Mouse (Mus musculus): ENCODE data around the gene Itln1. TPM values are rescaled to one million over a fixed set of nuclear protein-coding genes. Genes with fewer than 3 reads are reported as not detected.
A peak's percentile ranks its signal among the peaks of the same experiment; 100 is the strongest.

Gene Itln1
- polyA plus RNA-seq, 1 experiment = not detected

GRCm38 (mm10) chr1:171503592-171504291 lies 31.4 kb downstream of the Itln1 start:
- under 1% methylated on average over 53 of the region's 53 CpGs for WGBS
- TF ChIP-seq POLR2A (IDR thresholded peaks at IDR 0.05; ENCODE audit: borderline replicate concordance, control insufficient read depth, low read depth, low read length) = peak; percentile 71; the same call in 1 of the 2 replicates
- no peak for TF ChIP-seq CTCF (IDR thresholded peaks at IDR 0.05; ENCODE audit: control insufficient read depth, insufficient read depth, low read length)

GRCm38 (mm10) chr1:171503250-171503591 lies 31.9 kb downstream of the Itln1 start, which contains the start of gene Alyref2:
TSS of gene Alyref2 (plus strand) at chr1:171503478.
- under 1% methylated on average over 19 of the region's 19 CpGs for WGBS
- TF ChIP-seq POLR2A (IDR thresholded peaks at IDR 0.05; ENCODE audit: borderline replicate concordance, control insufficient read depth, low read depth, low read length) (no peak), CTCF (IDR thresholded peaks at IDR 0.05; ENCODE audit: control insufficient read depth, insufficient read depth, low read length) (peak; percentile 83)

More at GRCm38 (mm10) chr1:171503592-171504291, 31.4 kb downstream of the Itln1 start:
- peaks cover 3% of the 10 kb centered on the region; the same call in 1 of the 2 replicates for H3K4me1 ChIP-seq (ENCODE audit: control insufficient read depth, insufficient read depth, low read length)
- peak overlapping the region; percentile 73 for H3K4me3 ChIP-seq (replicated peaks; ENCODE audit: control insufficient read depth, low read depth, low read length)
- H3K27ac ChIP-seq (ENCODE audit: control insufficient read depth, insufficient read depth, low read depth, low read length, poor library complexity) = peak overlapping the region; percentile 97

GRCm38 (mm10) chr1:171502388-171503249 lies 32.5 kb downstream of the Itln1 start:
- no peak overlapping the region for H3K4me3 ChIP-seq (replicated peaks; ENCODE audit: control insufficient read depth, low read depth, low read length)
- under 1% methylated on average over 14 of the region's 14 CpGs for WGBS

More at GRCm38 (mm10) chr1:171503250-171503591, 31.9 kb downstream of the Itln1 start, which contains the start of gene Alyref2:
- peak within 1 kb of the TSS; percentile 97 for H3K27ac ChIP-seq (ENCODE audit: control insufficient read depth, insufficient read depth, low read depth, low read length, poor library complexity)
- peaks cover 3% of the 10 kb centered on the region; the same call in 1 of the 2 replicates for H3K4me1 ChIP-seq (ENCODE audit: control insufficient read depth, insufficient read depth, low read length)
- peak within 1 kb of the TSS; percentile 73 for H3K4me3 ChIP-seq (replicated peaks; ENCODE audit: control insufficient read depth, low read depth, low read length)

GRCm38 (mm10) chr1:171501636-171502080 lies 33.4 kb downstream of the Itln1 start:
- TF ChIP-seq CTCF (IDR thresholded peaks at IDR 0.05; ENCODE audit: control insufficient read depth, insufficient read depth, low read length) (no peak), POLR2A (IDR thresholded peaks at IDR 0.05; ENCODE audit: borderline replicate concordance, control insufficient read depth, low read depth, low read length) (no peak)
- no peak overlapping the region for H3K27ac ChIP-seq (ENCODE audit: control insufficient read depth, insufficient read depth, low read depth, low read length, poor library complexity)
- no peak overlapping the region for H3K4me3 ChIP-seq (replicated peaks; ENCODE audit: control insufficient read depth, low read depth, low read length)
- peaks cover 1% of the 10 kb centered on the region; the same call in 1 of the 2 replicates for H3K4me1 ChIP-seq (ENCODE audit: control insufficient read depth, insufficient read depth, low read length)
- WGBS = 10% methylated on average over 5 of the region's 5 CpGs

More at GRCm38 (mm10) chr1:171502388-171503249, 32.5 kb downstream of the Itln1 start:
- TF ChIP-seq CTCF (IDR thresholded peaks at IDR 0.05; ENCODE audit: control insufficient read depth, insufficient read depth, low read length) (peak; percentile 59), POLR2A (IDR thresholded peaks at IDR 0.05; ENCODE audit: borderline replicate concordance, control insufficient read depth, low read depth, low read length) (no peak)
- H3K4me1 ChIP-seq (ENCODE audit: control insufficient read depth, insufficient read depth, low read length) = peaks cover 3% of the 10 kb centered on the region; the same call in 1 of the 2 replicates
- H3K27ac ChIP-seq (ENCODE audit: control insufficient read depth, insufficient read depth, low read depth, low read length, poor library complexity) = no peak overlapping the region; the same call in 1 of the 2 replicates

- no peak overlapping the region for H3K27ac ChIP-seq (ENCODE audit: control insufficient read depth, insufficient read depth, low read depth, low read length, poor library complexity)
- TF ChIP-seq POLR2A (IDR thresholded peaks at IDR 0.05; ENCODE audit: borderline replicate concordance, control insufficient read depth, low read depth, low read length) = no peak
- no peak for TF ChIP-seq CTCF (IDR thresholded peaks at IDR 0.05; ENCODE audit: control insufficient read depth, insufficient read depth, low read length)
- 63% methylated on average over 6 of the region's 6 CpGs for WGBS
- H3K4me1 ChIP-seq (ENCODE audit: control insufficient read depth, insufficient read depth, low read length) = peaks cover 1% of the 10 kb centered on the region; the same call in 1 of the 2 replicates
- no peak overlapping the region for H3K4me3 ChIP-seq (replicated peaks; ENCODE audit: control insufficient read depth, low read depth, low read length)
These were observed 34.0 kb downstream of the Itln1 start for GRCm38 (mm10) chr1:171501016-171501610.

GRCm38 (mm10) chr1:171499856-171500255 lies 35.2 kb downstream of the Itln1 start:
- H3K4me3 ChIP-seq (replicated peaks; ENCODE audit: control insufficient read depth, low read depth, low read length) = no peak overlapping the region
- no peaks in the 10 kb centered on the region; the same call in 1 of the 2 replicates for H3K4me1 ChIP-seq (ENCODE audit: control insufficient read depth, insufficient read depth, low read length)
- H3K27ac ChIP-seq (ENCODE audit: control insufficient read depth, insufficient read depth, low read depth, low read length, poor library complexity) = no peak overlapping the region
- no peak for TF ChIP-seq POLR2A (IDR thresholded peaks at IDR 0.05; ENCODE audit: borderline replicate concordance, control insufficient read depth, low read depth, low read length)
- no peak for TF ChIP-seq CTCF (IDR thresholded peaks at IDR 0.05; ENCODE audit: control insufficient read depth, insufficient read depth, low read length)
- WGBS = 77% methylated on average over 5 of the region's 5 CpGs

- Histone ChIP-seq H3K27ac (ENCODE audit: control insufficient read depth, insufficient read depth, low read depth, low read length, poor library complexity) (no peak overlapping the region), H3K4me1 (ENCODE audit: control insufficient read depth, insufficient read depth, low read length) (no peaks in the 10 kb centered on the region)
- 84% methylated on average over 6 of the region's 6 CpGs for WGBS
These were observed 39.7 kb downstream of the Itln1 start for GRCm38 (mm10) chr1:171495371-171495770.

More at GRCm38 (mm10) chr1:171495371-171495770, 39.7 kb downstream of the Itln1 start:
- TF ChIP-seq CTCF (IDR thresholded peaks at IDR 0.05; ENCODE audit: control insufficient read depth, insufficient read depth, low read length) (no peak), POLR2A (IDR thresholded peaks at IDR 0.05; ENCODE audit: borderline replicate concordance, control insufficient read depth, low read depth, low read length) (no peak)
- no peak overlapping the region for H3K4me3 ChIP-seq (replicated peaks; ENCODE audit: control insufficient read depth, low read depth, low read length)

Measured in bone marrow, adult 2 months (tissue).